7 mouse cellular contexts compared by ENCODE assay signal in the genomic region with DNA sequence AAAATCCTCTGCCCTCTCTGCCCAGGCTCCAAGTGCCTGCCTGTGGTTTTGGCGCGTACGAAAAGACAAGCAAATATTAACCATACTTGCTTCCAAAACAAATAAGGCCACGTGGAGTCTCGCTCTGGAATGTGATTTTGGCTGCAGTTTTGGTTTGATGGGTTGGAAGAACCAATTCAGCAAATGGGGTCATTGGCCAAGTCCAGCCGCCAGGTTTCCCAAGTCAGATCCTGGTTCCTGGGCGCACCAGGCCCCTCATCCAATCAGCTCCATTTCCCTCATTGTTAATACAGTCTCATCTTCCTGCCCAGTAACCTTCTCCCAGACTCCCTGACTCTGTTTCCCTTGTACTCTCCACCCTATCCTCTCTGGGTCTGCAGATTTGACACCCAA. TPM values are rescaled to one million over a fixed set of nuclear protein-coding genes. Genes with fewer than 3 reads are reported as not detected.
DNase-seq lines count a peak whose midpoint lies in the region; ATAC-seq and TF ChIP-seq lines count a peak whose summit lies in the region.

No protein-coding gene starts in this region.

- H3K4me2 ChIP-seq in hindbrain, postnatal 0 days (ENCODE audit: low read depth, low read length) = peak overlapping the region; percentile 80
- H3K4me2 ChIP-seq in liver, embryonic 16.5 days (ENCODE audit: low read depth, low read length) = peak overlapping the region; percentile 69
- peak overlapping the region; percentile 82 for H3K4me2 ChIP-seq in stomach, embryonic 14.5 days (replicated peaks; ENCODE audit: low read depth, low read length)

- H3K9ac ChIP-seq in hindbrain, postnatal 0 days (replicated peaks; ENCODE audit: low read length) = peak overlapping the region; percentile 99
- H3K9ac ChIP-seq in liver, embryonic 16.5 days (ENCODE audit: low read depth, low read length) = no peak overlapping the region; the same call in 1 of the 2 replicates
- peak overlapping the region; percentile 92 for H3K9ac ChIP-seq in stomach, embryonic 14.5 days (replicated peaks; ENCODE audit: low read depth, low read length)

- WGBS in hindbrain, postnatal 0 days = 20% methylated on average over 7 of the region's 7 CpGs
- 36% methylated on average over 7 of the region's 7 CpGs for WGBS in liver, embryonic 16.5 days (ENCODE audit: insufficient replicate concordance)
- 51% methylated on average over 7 of the region's 7 CpGs for WGBS in stomach, embryonic 14.5 days

- peak overlapping the region; percentile 48 for H3K4me3 ChIP-seq in C2C12 (ENCODE audit: insufficient read depth, poor library complexity, severe bottlenecking)
- H3K4me3 ChIP-seq in G1E (ENCODE audit: low read depth, low read length) = peak overlapping the region; percentile 75
- H3K4me3 ChIP-seq in embryonic fibroblast, embryonic 13.5 days (ENCODE audit: insufficient read depth, low read length) = peak overlapping the region; percentile 70
- H3K4me3 ChIP-seq in hindbrain, postnatal 0 days (ENCODE audit: low read length) = peak overlapping the region; percentile 89
- H3K4me3 ChIP-seq in liver, embryonic 16.5 days (ENCODE audit: low read depth, low read length) = peak overlapping the region; percentile 68
- H3K4me3 ChIP-seq in stomach, embryonic 14.5 days (ENCODE audit: low read depth, low read length) = peak overlapping the region; percentile 66

- no peak for ATAC-seq in G1E (ENCODE audit: extremely low read depth, insufficient number of reproducible peaks, low FRiP score, poor library complexity, severe bottlenecking)
- ATAC-seq in hindbrain, postnatal 0 days = peak; percentile 25
- ATAC-seq in liver, embryonic 16.5 days (ENCODE audit: low read depth) = no peak; the same call in 1 of the 2 replicates
- ATAC-seq in stomach, embryonic 14.5 days (ENCODE audit: insufficient number of reproducible peaks, insufficient read depth, low FRiP score, low read depth) = no peak

- peaks cover 4% of the 10 kb centered on the region for H3K79me2 ChIP-seq in C2C12 (ENCODE audit: control insufficient read depth, insufficient read depth)

- no peak for TF ChIP-seq POLR2A in embryonic fibroblast, embryonic 13.5 days (IDR thresholded peaks at IDR 0.05; ENCODE audit: low read depth, low read length)

- peaks cover 4% of the 10 kb centered on the region for H3K9me3 ChIP-seq in G1E (replicated peaks)
- no peaks in the 10 kb centered on the region for H3K9me3 ChIP-seq in hindbrain, postnatal 0 days (ENCODE audit: low read length)
- H3K9me3 ChIP-seq in liver, embryonic 16.5 days (replicated peaks; ENCODE audit: control insufficient read depth, low read length) = no peaks in the 10 kb centered on the region
- no peaks in the 10 kb centered on the region for H3K9me3 ChIP-seq in stomach, embryonic 14.5 days (ENCODE audit: control insufficient read depth, low read depth, low read length)

- peaks cover 14% of the 10 kb centered on the region for H3K4me1 ChIP-seq in G1E (ENCODE audit: insufficient read depth, low read depth, low read length)
- peaks cover 4% of the 10 kb centered on the region; the same call in 1 of the 2 replicates for H3K4me1 ChIP-seq in embryonic fibroblast, embryonic 13.5 days (ENCODE audit: control insufficient read depth, insufficient read depth, low read length)
- peaks cover 14% of the 10 kb centered on the region; the same call in 1 of the 2 replicates for H3K4me1 ChIP-seq in hindbrain, postnatal 0 days (ENCODE audit: insufficient read depth, low read length)
- H3K4me1 ChIP-seq in liver, embryonic 16.5 days (ENCODE audit: control insufficient read depth, low read depth, low read length) = no peaks in the 10 kb centered on the region; the same call in none of the 2 replicates
- H3K4me1 ChIP-seq in stomach, embryonic 14.5 days (ENCODE audit: control insufficient read depth, insufficient read depth, low read length) = peaks cover 16% of the 10 kb centered on the region

- TF ChIP-seq CTCF in C2C12 (IDR thresholded peaks at IDR 0.05; ENCODE audit: control insufficient read depth, insufficient read depth, insufficient read length) = no peak
- TF ChIP-seq CTCF in G1E (IDR thresholded peaks at IDR 0.05; ENCODE audit: low read depth, low read length) = no peak
- no peak for TF ChIP-seq CTCF in embryonic fibroblast, embryonic 13.5 days (IDR thresholded peaks at IDR 0.05; ENCODE audit: borderline replicate concordance, insufficient read depth, low read length)
- TF ChIP-seq CTCF in hindbrain, postnatal 0 days (IDR thresholded peaks at IDR 0.05; ENCODE audit: low read depth) = no peak; the same call in 1 of the 2 replicates

- H3K27me3 ChIP-seq in C2C12 (ENCODE audit: control insufficient read depth, insufficient read depth, insufficient read length) (no peaks in the 10 kb centered on the region), G1E (ENCODE audit: insufficient read depth, low read length) (peaks cover 59% of the 10 kb centered on the region)
- no peaks in the 10 kb centered on the region for H3K27me3 ChIP-seq in hindbrain, postnatal 0 days (ENCODE audit: insufficient read depth, low read length)
- H3K27me3 ChIP-seq in liver, embryonic 16.5 days (ENCODE audit: control insufficient read depth, insufficient read depth, low read depth, low read length) = peaks cover 10% of the 10 kb centered on the region
- no peaks in the 10 kb centered on the region for H3K27me3 ChIP-seq in stomach, embryonic 14.5 days (ENCODE audit: control insufficient read depth, insufficient read depth, low read length)

- no peaks in the 10 kb centered on the region for H3K36me3 ChIP-seq in C2C12 (ENCODE audit: control insufficient read depth, insufficient read depth)
- H3K36me3 ChIP-seq in G1E (replicated peaks) = peaks cover 3% of the 10 kb centered on the region
- no peaks in the 10 kb centered on the region for H3K36me3 ChIP-seq in hindbrain, postnatal 0 days (ENCODE audit: insufficient read depth, low read length)
- no peaks in the 10 kb centered on the region for H3K36me3 ChIP-seq in liver, embryonic 16.5 days (ENCODE audit: control insufficient read depth, insufficient read depth)
- no peaks in the 10 kb centered on the region for H3K36me3 ChIP-seq in stomach, embryonic 14.5 days (ENCODE audit: control insufficient read depth, insufficient read depth, low read length)

- no peaks in the 10 kb centered on the region for H3K79me3 ChIP-seq in C2C12 (ENCODE audit: low read depth)

- DNase-seq in G1E (ENCODE audit: low spot score) = no peak
- peak; percentile 45 for DNase-seq in hindbrain, postnatal 0 days (ENCODE audit: low spot score)
- DNase-seq in right cerebral cortex, postnatal 14 days = no peak

- no peak overlapping the region for H3K27ac ChIP-seq in embryonic fibroblast, embryonic 13.5 days (ENCODE audit: insufficient read depth, low read length)
- H3K27ac ChIP-seq in hindbrain, postnatal 0 days = peak overlapping the region; percentile 91; the same call in 1 of the 2 replicates
- H3K27ac ChIP-seq in liver, embryonic 16.5 days (ENCODE audit: low read length) = no peak overlapping the region
- no peak overlapping the region for H3K27ac ChIP-seq in stomach, embryonic 14.5 days (ENCODE audit: low read length)

- no peak overlapping the region for H3ac ChIP-seq in C2C12 (ENCODE audit: control insufficient read depth, insufficient read length, low read depth)

TF ChIP-seq in C2C12, 6 proteins besides CTCF, POLR2A, EP300 and RAD21:
- no peak for TF ChIP-seq MYOG (IDR thresholded peaks at IDR 0.05; ENCODE audit: control insufficient read depth, extremely low read depth, insufficient read length)
- no peak for TF ChIP-seq MYOD1 (IDR thresholded peaks at IDR 0.05; ENCODE audit: control insufficient read depth, insufficient read length, low read depth)
- TF ChIP-seq FOSL1 (IDR thresholded peaks at IDR 0.05; ENCODE audit: insufficient read depth, low read length, poor library complexity, severe bottlenecking) = no peak
- no peak for TF ChIP-seq CEBPB (IDR thresholded peaks at IDR 0.05; ENCODE audit: low read depth)
- peak; percentile 83 for TF ChIP-seq MAX (IDR thresholded peaks at IDR 0.05)
- peak; percentile 53 for TF ChIP-seq USF1 (IDR thresholded peaks at IDR 0.05; ENCODE audit: low read depth)
TF ChIP-seq in C2C12: peak in this region for 2.

RNA-seq across cellular contexts. Expression of gene Ttc7b, which starts 0.9 kb away (rescaled TPM):
- 9.2 TPM for polyA plus RNA-seq in C2C12 (2012; fragmentation: generic; extraction: Trizol)
- 27.1 and 33.9 TPM in 2 replicates for total RNA-seq in G1E (2014; fragmentation: Nextera tagmentation)
- total RNA-seq in G1E (2017) = 25.4 and 26.8 TPM in 2 replicates
- 21.1 and 24.2 TPM in 2 replicates for polyA plus RNA-seq in G1E (2012)
- 24.5 and 26.1 TPM in 2 replicates for polyA plus RNA-seq in embryonic fibroblast, embryonic 13.5 days (2011; ENCODE audit: insufficient read length, low read depth, missing spikeins)
- 45.6 and 51.2 TPM in 2 replicates for total RNA-seq in hindbrain, postnatal 0 days (2014; rRNA removed)
- 8.3 and 8.6 TPM in 2 replicates for polyA plus RNA-seq in hindbrain, postnatal 0 days (2015; fragmentation: Nextera tagmentation; extraction: Ambion mirVana)
- polyA plus RNA-seq in liver, embryonic 16.5 days (2015; fragmentation: Nextera tagmentation; extraction: Ambion mirVana) = 0.48 and 0.93 TPM in 2 replicates
- polyA plus RNA-seq in stomach, embryonic 14.5 days (2014; fragmentation: Nextera tagmentation; extraction: Ambion mirVana) = 6.4 and 6.7 TPM in 2 replicates
